Mouse (Mus musculus): Measurements from ENCODE around the gene Gm27029. TPM values are rescaled to one million over a fixed set of nuclear protein-coding genes. Genes with fewer than 3 reads are reported as not detected.

Gm27029 gene
- total RNA-seq, 2 experiments from 2014 or later = 4.1 to 4.5 TPM

Small RNA genes lying within 50 kb of the gene (microRNA-seq; reads per million reads assigned to microRNA genes)
- gene Mir6929 = 0 to 0.20 reads per million in 2 experiments

Other genes with a start within 250 kb of the Gm27029 start
- gene Ccr10, start 249.4 kb downstream of the Gm27029 start, total RNA-seq (2021) = not detected
- gene Ezh1, start 198.3 kb downstream of the Gm27029 start, total RNA-seq (2021) = 10 to 100 TPM; 27.9 to 30.9 TPM
- 10 to 100 TPM; 69.6 to 70.0 TPM for gene Ramp2, start 178.8 kb downstream of the Gm27029 start, total RNA-seq (2021)
- gene Vps25, start 171.1 kb downstream of the Gm27029 start, total RNA-seq (2021) = 10 to 100 TPM; 78.4 to 81.9 TPM
- gene Wnk4, start 164.2 kb downstream of the Gm27029 start, total RNA-seq (2021) = 1 to 10 TPM; 3.4 to 4.5 TPM
- gene Cntd1, start 145.8 kb downstream of the Gm27029 start, total RNA-seq (2021) = under 1 TPM; 0.37 to 0.56 TPM
- gene Coa3, start 145.7 kb downstream of the Gm27029 start, total RNA-seq (2021) = 10 to 100 TPM; 92.7 to 93.1 TPM
- gene Becn1, start 122.5 kb downstream of the Gm27029 start, total RNA-seq (2021) = 100 to 1,000 TPM; 173 to 195 TPM
- 100 to 1,000 TPM in 1 of 2 experiments, 10 to 100 TPM in 1; 96.6 to 106 TPM for gene Psme3, start 108.6 kb downstream of the Gm27029 start, total RNA-seq (2021)
- gene Aoc2, start 99.7 kb downstream of the Gm27029 start, total RNA-seq (2021) = 1 to 10 TPM; 4.8 TPM
- gene Aoc3, start 94.2 kb downstream of the Gm27029 start, total RNA-seq (2021) = 1 to 10 TPM; 1.7 to 1.8 TPM
- gene G6pc, start 57.2 kb downstream of the Gm27029 start, total RNA-seq (2021) = not detected
- gene Aarsd1, start 7.2 kb downstream of the Gm27029 start, total RNA-seq (2021) = 10 to 100 TPM; 51.0 to 57.2 TPM
- gene Rundc1, start 289 bp upstream of the Gm27029 start, total RNA-seq (2021) = 10 to 100 TPM; 24.4 to 26.4 TPM
- gene Ptges3l, start 537 bp upstream of the Gm27029 start, total RNA-seq (2021) = 1 to 10 TPM; 1.3 to 1.9 TPM
- gene Rpl27, start 17.5 kb upstream of the Gm27029 start, total RNA-seq (2021) = 10 to 100 TPM; 66.9 to 67.8 TPM
- gene Ifi35, start 23.6 kb upstream of the Gm27029 start, total RNA-seq (2021) = 1 to 10 TPM; 2.2 to 2.5 TPM
- gene Rnd2, start 40.2 kb upstream of the Gm27029 start, total RNA-seq (2021) = 100 to 1,000 TPM; 166 to 176 TPM
- 10 to 100 TPM; 67.0 to 77.7 TPM for gene Vat1, start 41.4 kb upstream of the Gm27029 start, total RNA-seq (2021)
- 1 to 10 TPM; 2.7 to 3.3 TPM for gene Brca1, start 127.2 kb upstream of the Gm27029 start, total RNA-seq (2021)
- 100 to 1,000 TPM; 161 to 165 TPM for gene Nbr1, start 127.4 kb upstream of the Gm27029 start, total RNA-seq (2021)
- 1 to 10 TPM; 2.7 to 3.6 TPM for gene Tmem106a, start 157.4 kb upstream of the Gm27029 start, total RNA-seq (2021)
- not detected for gene Gm11634, start 174.5 kb upstream of the Gm27029 start, total RNA-seq (2021)
- 1 to 10 TPM; 4.2 to 7.7 TPM for gene Rdm1, start 202.4 kb upstream of the Gm27029 start, total RNA-seq (2021)
- gene Arl4d, start 240.7 kb upstream of the Gm27029 start, total RNA-seq (2021) = 10 to 100 TPM; 12.1 to 13.3 TPM